Mouse (Mus musculus) liver, embryonic 13.5 days (tissue): Measurements from ENCODE around the gene Tmpo. TPM values are rescaled to one million over a fixed set of nuclear protein-coding genes. Genes with fewer than 3 reads are reported as not detected.

Source experiments
- ATAC-seq: fragments of 200-750 bp; cut with Nextera tagmentation; 2 replicates; pipeline ENCODE4 v1.8.0; 2017; ENCODE audit warnings: low read depth, mild to moderate bottlenecking, moderate number of reproducible peaks, moderate library complexity
- DNase-seq: peaks from one replicate; pipeline ENCODE4 v3.0.0; 2022
- H3K27ac ChIP-seq: fragments of 300-500 bp; sonication (generic); 2 replicates; pipeline ENCODE4 v1.5.1; 2015; ENCODE audit warnings: moderate library complexity, mild to moderate bottlenecking, inconsistent platforms
- H3K27me3 ChIP-seq: fragments of 300-500 bp; sonication (generic); 2 replicates; pipeline ENCODE4 v1.6.1; 2015; ENCODE audit warnings: mild to moderate bottlenecking, inconsistent platforms
- H3K36me3 ChIP-seq: fragments of 300-500 bp; sonication (generic); 2 replicates; pipeline ENCODE4 v1.6.1; 2015; ENCODE audit warnings: mild to moderate bottlenecking, inconsistent platforms
- H3K4me1 ChIP-seq: fragments of 300-500 bp; sonication (generic); replicated peaks from 2 replicates; pipeline ENCODE4 v1.6.1; 2015; ENCODE audit warnings: inconsistent platforms
- H3K4me2 ChIP-seq: fragments of 300-500 bp; sonication (generic); 2 replicates; pipeline ENCODE4 v1.6.1; 2015; ENCODE audit warnings: inconsistent platforms, mild to moderate bottlenecking, moderate library complexity
- H3K4me3 ChIP-seq: fragments of 300-500 bp; sonication (generic); replicated peaks from 2 replicates; pipeline ENCODE4 v1.5.1; 2015; ENCODE audit warnings: mild to moderate bottlenecking, inconsistent platforms
- H3K9ac ChIP-seq: fragments of 300-500 bp; sonication (generic); 2 replicates; pipeline ENCODE4 v1.6.1; 2015; ENCODE audit warnings: mild to moderate bottlenecking, inconsistent platforms
- H3K9me3 ChIP-seq: fragments of 300-500 bp; sonication (generic); replicated peaks from 2 replicates; pipeline ENCODE4 v1.6.1; 2016; ENCODE audit warnings: inconsistent platforms
- WGBS: fragments of 180-500 bp; shearing (Covaris S2); methylation state at CpG from one replicate; pipeline ENCODE4 v1.1.7; 2015; ENCODE audit not compliant: insufficient replicate concordance; 5-methylcytosine and 5-hydroxymethylcytosine counted together
- polyA plus RNA-seq: library from polyadenylated mRNA; unstranded; fragments of >200 nt; fragmentation: Nextera tagmentation; extraction: Ambion mirVana; gene quantifications from 2 replicates; pipeline ENCODE4 v1.2.1, GENCODE M21; 2015

Gene Tmpo
- polyA plus RNA-seq, 1 experiment from 2014 or later, result 131 TPM

DNA sequence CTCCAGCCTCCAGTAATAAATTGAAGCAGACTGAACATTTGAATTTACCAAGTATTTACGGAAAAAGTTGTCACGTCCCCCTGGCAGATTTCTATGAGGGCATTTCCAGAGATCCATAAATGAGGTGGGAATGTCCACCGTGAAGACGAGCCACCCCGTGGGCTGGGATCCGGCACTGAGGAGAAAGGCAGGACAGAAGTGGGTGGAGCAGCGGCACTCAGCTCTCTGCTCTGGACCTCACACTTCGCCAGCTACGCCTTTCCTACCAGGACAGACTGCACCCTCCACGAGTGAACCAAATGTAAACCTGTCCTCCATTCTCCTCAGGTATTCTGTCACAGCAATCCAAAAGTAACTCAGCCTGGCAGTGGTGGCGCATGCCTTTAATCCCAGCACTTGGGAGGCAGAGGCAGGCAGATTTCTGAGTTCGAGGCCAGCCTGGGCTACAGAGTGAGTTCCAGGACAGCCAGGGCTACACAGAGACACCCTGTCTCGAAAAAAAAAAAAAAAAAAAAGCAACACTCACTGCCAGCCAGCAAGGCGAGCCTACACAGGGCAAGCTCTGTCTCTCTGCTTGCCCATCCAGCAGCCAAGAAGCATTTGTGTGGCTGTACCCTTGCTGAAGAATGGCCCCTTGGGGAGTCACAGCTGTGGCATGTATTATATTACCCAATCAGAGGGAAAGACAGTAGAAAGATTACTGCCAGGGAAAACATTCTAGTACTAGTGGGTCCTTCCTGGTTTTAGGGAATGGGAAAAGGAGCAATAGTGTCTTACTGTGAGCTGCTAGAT, 78.1 kb downstream of the Tmpo start:
- no peaks in the 10 kb centered on the region for H3K4me1 ChIP-seq
- DNase-seq, result no peak
- no peaks in the 10 kb centered on the region for H3K36me3 ChIP-seq
- H3K27me3 ChIP-seq, result no peaks in the 10 kb centered on the region
- H3K27ac ChIP-seq, result no peak overlapping the region
- H3K9me3 ChIP-seq, result no peaks in the 10 kb centered on the region
- ATAC-seq, result no peak
- no peak overlapping the region for H3K4me3 ChIP-seq
- no peak overlapping the region for H3K4me2 ChIP-seq
- H3K9ac ChIP-seq, result no peak overlapping the region
- WGBS, result 76% methylated on average over 14 of the region's 14 CpGs

DNA sequence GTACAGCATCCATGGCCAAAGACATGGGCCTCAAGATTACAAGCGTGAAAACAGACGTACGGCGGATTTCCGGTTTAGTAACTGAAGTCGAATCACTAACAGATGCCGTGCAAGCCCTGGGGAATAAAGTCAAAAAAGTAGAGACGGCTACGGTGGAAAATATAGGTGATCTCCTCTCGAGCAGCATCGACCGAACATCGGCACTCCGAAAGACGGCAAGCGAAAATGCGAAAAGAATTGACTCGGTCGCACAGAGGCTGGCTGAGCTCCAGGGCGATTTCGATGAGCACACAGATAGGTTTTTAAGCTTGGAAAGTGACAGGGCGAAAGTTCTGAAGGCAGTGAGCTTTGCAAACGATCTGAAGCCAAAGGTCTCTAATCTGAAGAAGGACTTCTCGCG, 79.2 kb downstream of the Tmpo start:
- Histone ChIP-seq H3K4me1 (no peaks in the 10 kb centered on the region), H3K27ac (no peak overlapping the region), H3K9ac (no peak overlapping the region), H3K4me3 (no peak overlapping the region), H3K27me3 (no peaks in the 10 kb centered on the region), H3K4me2 (no peak overlapping the region), H3K9me3 (no peaks in the 10 kb centered on the region), H3K36me3 (no peaks in the 10 kb centered on the region)
- no peak for DNase-seq
- 86% methylated on average over 25 of the region's 25 CpGs for WGBS
- no peak for ATAC-seq

DNA sequence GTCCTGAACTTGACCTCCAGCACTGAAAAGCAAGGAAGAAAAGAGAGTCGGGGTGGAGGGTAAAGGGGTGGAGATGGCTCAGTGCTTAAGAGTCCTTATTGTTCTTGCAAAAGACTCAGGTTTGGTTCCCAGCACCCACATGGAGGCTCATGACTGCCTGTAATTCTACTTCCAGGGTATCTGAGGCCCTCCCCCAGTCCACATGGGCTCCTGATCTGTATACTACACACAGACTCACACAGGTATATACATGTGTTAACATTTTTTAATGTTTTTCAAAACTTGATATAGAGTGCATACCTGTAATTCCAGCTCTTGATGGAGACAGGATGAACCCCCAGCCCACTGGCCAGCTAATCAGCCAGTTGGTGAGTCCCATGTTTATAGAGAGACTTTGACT, 81.0 kb downstream of the Tmpo start:
- H3K9me3 ChIP-seq, result no peaks in the 10 kb centered on the region
- no peak overlapping the region for H3K9ac ChIP-seq
- no peaks in the 10 kb centered on the region for H3K27me3 ChIP-seq
- H3K4me3 ChIP-seq, result no peak overlapping the region
- H3K4me1 ChIP-seq, result no peaks in the 10 kb centered on the region
- 86% methylated on average over 1 of the region's 1 CpGs for WGBS
- H3K27ac ChIP-seq, result no peak overlapping the region
- no peaks in the 10 kb centered on the region for H3K36me3 ChIP-seq
- ATAC-seq (no peak), DNase-seq (no peak)
- no peak overlapping the region for H3K4me2 ChIP-seq

DNA sequence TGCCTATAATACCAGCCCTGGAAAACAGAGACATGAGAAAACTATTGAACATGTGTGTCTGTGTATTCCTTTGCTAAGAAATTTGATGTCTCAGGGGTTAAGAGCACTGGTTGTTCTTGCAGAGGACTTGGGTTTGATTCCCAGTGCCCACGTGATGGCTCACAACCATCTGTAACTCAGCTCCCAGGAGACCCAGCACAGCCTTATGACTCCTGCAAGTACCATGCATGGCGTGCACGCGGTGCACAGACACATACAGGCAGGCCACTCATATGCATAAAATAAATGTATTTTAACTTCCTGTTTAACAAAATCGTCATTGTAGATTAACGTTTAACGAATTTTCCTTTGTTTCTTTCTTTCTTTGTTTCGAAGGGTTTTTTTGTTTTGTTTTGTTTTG, 83.1 kb downstream of the Tmpo start:
- no peak overlapping the region for H3K9ac ChIP-seq
- H3K4me1 ChIP-seq, result no peaks in the 10 kb centered on the region
- no peak for DNase-seq
- no peaks in the 10 kb centered on the region for H3K9me3 ChIP-seq
- H3K27me3 ChIP-seq, result no peaks in the 10 kb centered on the region
- no peaks in the 10 kb centered on the region for H3K36me3 ChIP-seq
- no peak overlapping the region for H3K4me3 ChIP-seq
- WGBS, result 84% methylated on average over 8 of the region's 8 CpGs
- H3K27ac ChIP-seq, result no peak overlapping the region
- no peak overlapping the region for H3K4me2 ChIP-seq
- ATAC-seq, result no peak

Other genes starting within 250 kb of the Tmpo start
- 6.8 and 8.3 TPM in 2 replicates for gene Apaf1, start 98.5 kb downstream of the Tmpo start, polyA plus RNA-seq
- gene Ikbip, start 98.4 kb downstream of the Tmpo start, polyA plus RNA-seq, result 10.0 and 12.6 TPM in 2 replicates
- 283 and 285 TPM in 2 replicates for gene Slc25a3, start 57.3 kb downstream of the Tmpo start, polyA plus RNA-seq